Mouse (Mus musculus) frontal cortex, postnatal 10 days (tissue): ENCODE results near the gene Cirbp.
A peak's percentile ranks its signal among the peaks of the same experiment; 100 is the strongest.
"Not testable (repeated sequence)": the region's sequence is repeated elsewhere in the genome, so short reads cannot be mapped to it uniquely, and the experiment has no call there.

Source experiments
- DNase-seq, 2 experiments: peaks; one replicate each; pipeline ENCODE4 v3.0.0; 2022; ENCODE audit warnings: low spot score in 2 of 2, mixed read lengths in 1 of 2

Cirbp gene

DNA sequence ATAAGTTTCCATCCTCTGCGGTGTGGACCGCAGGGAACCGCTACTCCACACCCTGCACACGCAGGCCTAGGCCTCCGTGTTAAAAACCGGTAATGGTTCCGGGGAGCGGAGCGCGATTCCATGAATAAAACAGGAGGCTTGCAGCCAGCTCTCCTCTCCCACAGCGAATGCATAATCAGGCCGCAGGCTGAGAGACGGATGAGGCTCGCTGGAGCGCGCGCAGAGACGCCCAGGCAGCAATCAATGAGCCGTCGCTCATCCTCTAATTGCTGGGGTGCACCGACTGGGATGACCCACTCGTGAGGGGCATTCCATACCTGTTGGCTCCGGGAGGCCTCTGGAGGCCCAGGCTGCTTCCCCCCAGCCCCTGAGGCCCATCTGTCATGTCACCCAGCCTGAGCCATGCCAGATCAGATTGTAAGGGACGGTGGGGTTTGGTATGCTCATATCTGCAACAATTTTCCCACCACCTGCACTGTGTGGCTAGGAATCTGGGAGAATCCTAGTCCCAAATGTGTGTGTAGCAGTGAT, 43.1 kb downstream of the Cirbp start:
- DNase-seq = peak in 1 of 2 experiments; percentile 37

DNA sequence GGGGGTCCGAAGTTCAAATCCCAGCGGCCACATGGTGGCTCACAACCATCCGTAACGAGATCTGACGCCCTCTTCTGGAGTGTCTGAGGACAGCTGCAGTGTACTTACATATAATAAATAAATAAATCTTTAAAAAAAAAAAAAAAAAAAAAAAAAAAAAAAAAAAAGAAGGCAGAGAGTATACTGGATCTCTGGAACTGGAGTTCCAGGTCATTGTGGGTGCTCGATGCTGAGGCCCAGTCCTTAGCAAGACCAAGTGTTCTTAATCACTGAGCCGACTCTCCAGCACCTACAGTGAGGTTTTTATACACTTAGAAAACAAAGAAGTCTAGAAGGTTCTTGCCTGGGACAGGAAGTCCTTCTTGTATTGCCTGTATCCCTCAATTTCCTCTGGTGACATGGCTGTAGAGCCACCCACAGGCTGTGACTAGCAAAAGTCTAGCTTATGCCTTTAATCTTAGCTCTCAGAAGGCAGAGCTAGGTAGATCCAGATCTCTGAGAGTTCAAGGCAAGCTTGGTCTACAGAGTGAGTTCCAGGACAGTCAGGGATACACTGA, 45.8 kb downstream of the Cirbp start:
- DNase-seq = not testable (repeated sequence)

DNA sequence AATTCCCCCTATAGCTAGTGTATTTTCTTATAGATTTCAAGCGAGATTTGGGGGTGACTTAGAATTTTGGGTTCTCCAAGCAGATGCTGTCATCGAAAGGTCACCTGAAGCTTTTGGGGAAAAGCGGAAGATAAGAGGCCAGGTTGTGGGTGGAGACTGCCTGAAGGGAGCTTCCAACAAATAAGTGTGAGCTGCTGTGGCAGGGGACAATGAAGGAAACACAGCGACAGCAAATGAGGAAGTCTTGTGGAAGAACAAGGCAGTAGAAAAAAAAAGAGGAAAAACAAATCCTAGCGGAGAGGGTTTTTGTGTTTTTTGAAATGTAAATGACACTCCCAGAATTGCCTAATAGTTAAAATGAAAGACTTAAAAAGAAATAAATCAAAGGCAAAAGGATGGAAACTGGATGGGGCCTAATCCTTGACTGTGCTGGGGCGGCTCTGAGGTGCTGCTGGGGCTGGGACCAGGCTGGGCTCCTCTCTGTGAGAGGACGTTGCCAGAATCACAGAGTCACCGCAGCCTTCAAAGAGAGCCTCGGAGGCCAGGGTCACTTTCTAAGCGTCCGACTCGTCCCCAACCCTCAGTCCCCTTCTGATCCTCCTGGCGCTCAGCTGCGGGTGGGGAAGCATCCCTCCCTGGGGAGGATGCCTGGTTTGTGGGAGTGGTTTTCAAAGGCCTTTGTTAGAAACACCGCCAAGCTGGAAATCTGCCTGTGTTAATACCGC, 49.4 kb downstream of the Cirbp start:
- DNase-seq = no peak

DNA sequence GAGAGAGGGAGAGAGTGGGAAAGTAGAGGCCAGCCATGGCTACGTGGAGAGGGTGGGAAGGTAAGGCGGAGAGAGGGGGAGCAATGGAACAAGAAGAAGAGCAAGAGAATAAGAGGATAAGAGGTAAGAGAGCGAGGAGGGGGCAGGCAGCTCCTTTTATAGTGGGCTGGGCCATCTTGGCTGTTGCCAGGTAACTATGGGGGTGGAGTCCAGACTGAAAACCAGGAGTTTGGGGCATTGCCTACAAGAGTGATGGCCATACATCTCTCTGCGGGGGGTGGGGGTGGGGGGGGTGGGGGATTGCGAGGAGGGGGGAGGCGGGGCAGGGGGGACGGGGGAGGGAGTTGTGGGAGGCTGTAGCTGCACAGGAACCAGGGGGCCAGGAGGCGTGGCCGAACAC, 54.9 kb downstream of the Cirbp start:
- DNase-seq = no peak
